Mouse (Mus musculus) forebrain, embryonic 12.5 days (tissue): ENCODE results near the gene Srd5a3. TPM values are rescaled to one million over a fixed set of nuclear protein-coding genes. Genes with fewer than 3 reads are reported as not detected.

Source experiments
- ATAC-seq: fragments of 200-750 bp; cut with Nextera tagmentation; 2 replicates; pipeline ENCODE4 v1.8.0; 2017; ENCODE audit warnings: moderate TSS enrichment; ENCODE audit not compliant: low FRiP score
- H3K27ac ChIP-seq: fragments of 300-500 bp; sonication (generic); 2 replicates; pipeline ENCODE4 v1.5.1; 2016; ENCODE audit warnings: mild to moderate bottlenecking
- H3K27me3 ChIP-seq: fragments of 300-500 bp; sonication (generic); 2 replicates; pipeline ENCODE4 v1.6.1; 2016; ENCODE audit warnings: mild to moderate bottlenecking
- H3K36me3 ChIP-seq: fragments of 300-500 bp; sonication (generic); replicated peaks from 2 replicates; pipeline ENCODE4 v1.6.1; 2016; ENCODE audit warnings: mild to moderate bottlenecking
- H3K4me1 ChIP-seq: fragments of 300-500 bp; sonication (generic); 2 replicates; pipeline ENCODE4 v1.6.1; 2016
- H3K4me2 ChIP-seq: fragments of 300-500 bp; sonication (generic); 2 replicates; pipeline ENCODE4 v1.6.1; 2016; ENCODE audit warnings: mild to moderate bottlenecking, moderate library complexity
- H3K4me3 ChIP-seq: fragments of 300-500 bp; sonication (generic); replicated peaks from 2 replicates; pipeline ENCODE4 v1.5.1; 2016; ENCODE audit warnings: mild to moderate bottlenecking
- H3K9ac ChIP-seq: fragments of 300-500 bp; sonication (generic); 2 replicates; pipeline ENCODE4 v1.6.1; 2016; ENCODE audit warnings: mild to moderate bottlenecking
- H3K9me3 ChIP-seq: fragments of 300-500 bp; sonication (generic); 2 replicates; pipeline ENCODE4 v1.6.1; 2016
- WGBS: fragments of 180-500 bp; shearing (Covaris S2); methylation state at CpG from one replicate; pipeline ENCODE4 v1.1.7; 2016; 5-methylcytosine and 5-hydroxymethylcytosine counted together
- polyA plus RNA-seq: library from polyadenylated mRNA; unstranded; fragments of >200 nt; fragmentation: Nextera tagmentation; extraction: Ambion mirVana; gene quantifications from 2 replicates; pipeline ENCODE4 v1.2.1, GENCODE M21; 2016

Srd5a3 gene
- polyA plus RNA-seq, 1 experiment from 2014 or later = 15.7 TPM

DNA sequence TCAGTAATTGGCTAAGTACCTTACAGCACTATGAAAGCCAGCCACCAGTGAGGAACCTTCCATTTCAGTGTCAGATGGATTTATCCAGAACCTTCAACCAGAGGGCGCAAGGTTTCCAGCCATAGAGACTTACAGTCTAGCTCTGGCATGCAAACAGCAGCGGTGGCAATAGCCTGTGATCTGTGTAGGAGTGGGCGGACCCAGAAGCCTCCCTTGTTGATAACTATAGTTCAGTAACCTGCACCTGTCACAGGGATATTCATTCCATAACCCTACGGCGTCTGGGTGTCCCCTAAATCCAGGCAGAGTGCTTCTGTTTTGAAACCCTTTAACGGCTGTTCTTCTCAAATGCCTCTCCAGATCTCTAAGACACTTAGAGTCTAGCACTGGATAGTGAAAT lies 19.5 kb downstream of the Srd5a3 start:
- H3K4me3 ChIP-seq = no peak overlapping the region
- H3K36me3 ChIP-seq = no peaks in the 10 kb centered on the region
- no peak overlapping the region for H3K27ac ChIP-seq
- 88% methylated on average over 6 of the region's 6 CpGs for WGBS
- no peak for ATAC-seq
- H3K4me2 ChIP-seq = no peak overlapping the region
- H3K9ac ChIP-seq = no peak overlapping the region
- no peaks in the 10 kb centered on the region; the same call in 1 of the 2 replicates for H3K27me3 ChIP-seq
- no peaks in the 10 kb centered on the region for H3K9me3 ChIP-seq
- H3K4me1 ChIP-seq = no peaks in the 10 kb centered on the region

- H3K27ac ChIP-seq = no peak overlapping the region
- H3K9me3 ChIP-seq = no peaks in the 10 kb centered on the region
- no peaks in the 10 kb centered on the region for H3K36me3 ChIP-seq
- no peaks in the 10 kb centered on the region for H3K4me1 ChIP-seq
- 76% methylated on average over 3 of the region's 3 CpGs for WGBS
- no peak for ATAC-seq
- H3K27me3 ChIP-seq = no peaks in the 10 kb centered on the region; the same call in 1 of the 2 replicates
- H3K4me2 ChIP-seq = no peak overlapping the region
- no peak overlapping the region for H3K4me3 ChIP-seq
- no peak overlapping the region for H3K9ac ChIP-seq
Measured at GRCm38 (mm10) chr5:76160086-76160485, 20.0 kb downstream of the Srd5a3 start.

GRCm38 (mm10) chr5:76161491-76161890 lies 21.4 kb downstream of the Srd5a3 start:
- H3K4me2 ChIP-seq = no peak overlapping the region
- no peak for ATAC-seq
- no peaks in the 10 kb centered on the region; the same call in 1 of the 2 replicates for H3K27me3 ChIP-seq
- no peaks in the 10 kb centered on the region for H3K4me1 ChIP-seq
- no peaks in the 10 kb centered on the region for H3K36me3 ChIP-seq
- WGBS = 89% methylated on average over 6 of the region's 6 CpGs
- no peaks in the 10 kb centered on the region for H3K9me3 ChIP-seq
- no peak overlapping the region for H3K9ac ChIP-seq
- H3K27ac ChIP-seq = no peak overlapping the region
- H3K4me3 ChIP-seq = no peak overlapping the region

- no peak overlapping the region for H3K4me3 ChIP-seq
- H3K4me1 ChIP-seq = no peaks in the 10 kb centered on the region
- 89% methylated on average over 5 of the region's 5 CpGs for WGBS
- H3K9ac ChIP-seq = no peak overlapping the region
- H3K9me3 ChIP-seq = no peaks in the 10 kb centered on the region
- no peaks in the 10 kb centered on the region for H3K36me3 ChIP-seq
- H3K27me3 ChIP-seq = no peaks in the 10 kb centered on the region; the same call in 1 of the 2 replicates
- ATAC-seq = no peak
- no peak overlapping the region for H3K4me2 ChIP-seq
- H3K27ac ChIP-seq = no peak overlapping the region
Measured at GRCm38 (mm10) chr5:76162926-76163325, 22.9 kb downstream of the Srd5a3 start.

DNA sequence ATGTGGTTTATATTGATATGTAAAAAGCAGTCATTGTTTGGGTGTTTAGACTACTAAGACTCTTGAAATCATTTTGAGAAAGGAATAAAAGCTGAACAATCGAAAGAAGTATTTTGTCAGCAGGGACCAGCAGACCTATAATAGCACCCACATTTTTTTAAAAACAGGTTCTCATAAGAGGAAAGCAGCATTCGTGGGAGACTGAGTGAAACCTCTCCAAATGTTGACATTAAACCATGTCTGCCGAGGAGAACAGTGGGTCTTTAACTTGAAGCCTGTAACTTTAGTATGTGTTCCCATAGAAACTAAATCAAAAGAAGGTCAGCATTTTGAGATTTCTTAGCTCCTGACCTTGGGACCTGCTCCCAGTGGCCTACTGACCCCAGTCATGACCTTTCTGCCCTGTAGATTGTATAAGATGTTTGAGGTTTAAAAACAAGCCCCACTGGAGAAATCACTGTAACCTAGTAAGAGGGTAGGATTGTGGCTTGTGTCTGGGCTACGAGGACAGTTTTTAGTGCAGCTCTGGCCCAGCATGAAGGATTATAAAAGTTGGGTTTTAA lies 23.8 kb downstream of the Srd5a3 start:
- ATAC-seq = no peak
- H3K9ac ChIP-seq = no peak overlapping the region
- H3K4me3 ChIP-seq = no peak overlapping the region
- H3K27ac ChIP-seq = no peak overlapping the region
- WGBS = 59% methylated on average over 4 of the region's 4 CpGs
- no peaks in the 10 kb centered on the region; the same call in 1 of the 2 replicates for H3K27me3 ChIP-seq
- H3K36me3 ChIP-seq = no peaks in the 10 kb centered on the region
- H3K4me1 ChIP-seq = no peaks in the 10 kb centered on the region
- no peaks in the 10 kb centered on the region for H3K9me3 ChIP-seq
- no peak overlapping the region for H3K4me2 ChIP-seq

DNA sequence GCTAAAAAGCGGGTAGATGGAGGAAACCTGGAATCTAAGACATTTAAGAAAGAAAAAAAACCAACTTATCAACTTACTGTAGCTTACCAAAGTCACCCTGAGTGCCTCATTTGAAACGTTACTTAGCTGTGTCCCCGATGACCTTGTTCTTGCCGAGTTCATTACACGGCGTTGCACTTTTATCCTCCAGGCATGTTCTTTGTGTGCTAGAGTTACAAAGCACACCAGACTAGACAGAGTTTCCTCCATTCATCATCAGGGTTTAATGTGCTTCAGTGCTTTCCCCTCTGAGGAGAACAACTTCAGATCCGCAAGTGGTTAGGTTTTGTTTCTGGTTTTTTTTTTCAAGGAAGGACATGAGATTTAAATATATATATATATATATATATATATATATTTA lies 24.8 kb downstream of the Srd5a3 start:
- no peaks in the 10 kb centered on the region for H3K36me3 ChIP-seq
- 71% methylated on average over 7 of the region's 7 CpGs for WGBS
- no peaks in the 10 kb centered on the region for H3K4me1 ChIP-seq
- H3K4me2 ChIP-seq = no peak overlapping the region
- H3K9me3 ChIP-seq = no peaks in the 10 kb centered on the region
- H3K27ac ChIP-seq = no peak overlapping the region
- no peak overlapping the region for H3K4me3 ChIP-seq
- no peaks in the 10 kb centered on the region; the same call in 1 of the 2 replicates for H3K27me3 ChIP-seq
- ATAC-seq = no peak
- H3K9ac ChIP-seq = no peak overlapping the region

GRCm38 (mm10) chr5:76170522-76170921 lies 30.5 kb downstream of the Srd5a3 start:
- Histone ChIP-seq H3K9me3 (no peaks in the 10 kb centered on the region), H3K27ac (no peak overlapping the region), H3K27me3 (no peaks in the 10 kb centered on the region), H3K36me3 (no peaks in the 10 kb centered on the region), H3K4me1 (no peaks in the 10 kb centered on the region), H3K9ac (no peak overlapping the region), H3K4me2 (no peak overlapping the region), H3K4me3 (no peak overlapping the region)
- WGBS = 83% methylated on average over 4 of the region's 4 CpGs
- ATAC-seq = no peak

DNA sequence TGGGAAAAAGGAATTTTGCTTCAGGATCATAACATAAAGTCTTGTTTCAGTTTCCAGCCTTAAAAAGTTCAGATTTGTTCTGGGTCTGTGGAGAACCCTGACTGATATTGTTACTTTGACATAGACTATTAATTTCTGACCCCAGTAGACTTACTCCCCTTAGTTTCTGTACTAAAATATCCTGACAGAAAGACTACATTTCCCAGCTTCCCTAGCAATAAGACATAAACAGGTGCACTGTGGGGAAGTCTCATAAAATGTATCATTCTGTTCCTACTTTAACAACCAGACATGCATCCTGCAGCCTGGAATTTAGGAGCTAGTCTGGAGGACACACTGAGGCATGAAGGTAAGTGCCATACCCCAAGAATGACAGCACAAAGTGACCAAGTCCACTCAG lies 31.0 kb downstream of the Srd5a3 start:
- Histone ChIP-seq H3K4me3 (no peak overlapping the region), H3K9me3 (no peaks in the 10 kb centered on the region), H3K36me3 (no peaks in the 10 kb centered on the region), H3K27me3 (no peaks in the 10 kb centered on the region), H3K4me1 (no peaks in the 10 kb centered on the region), H3K9ac (no peak overlapping the region), H3K4me2 (no peak overlapping the region), H3K27ac (no peak overlapping the region)
- no peak for ATAC-seq

- H3K4me3 ChIP-seq = no peak overlapping the region
- no peak overlapping the region for H3K9ac ChIP-seq
- H3K27ac ChIP-seq = no peak overlapping the region
- no peaks in the 10 kb centered on the region for H3K4me1 ChIP-seq
- H3K4me2 ChIP-seq = no peak overlapping the region
- WGBS = 91% methylated on average over 4 of the region's 4 CpGs
- no peaks in the 10 kb centered on the region for H3K36me3 ChIP-seq
- H3K9me3 ChIP-seq = no peaks in the 10 kb centered on the region
- ATAC-seq = no peak
- no peaks in the 10 kb centered on the region for H3K27me3 ChIP-seq
Measured at GRCm38 (mm10) chr5:76175051-76175450, 35.0 kb downstream of the Srd5a3 start.

GRCm38 (mm10) chr5:76176411-76176810 lies 36.3 kb downstream of the Srd5a3 start:
- no peak for ATAC-seq
- WGBS = 69% methylated on average over 3 of the region's 3 CpGs
- H3K4me1 ChIP-seq = no peaks in the 10 kb centered on the region
- H3K27ac ChIP-seq = no peak overlapping the region
- H3K4me3 ChIP-seq = no peak overlapping the region
- H3K36me3 ChIP-seq = no peaks in the 10 kb centered on the region
- no peak overlapping the region for H3K9ac ChIP-seq
- no peaks in the 10 kb centered on the region for H3K27me3 ChIP-seq
- no peaks in the 10 kb centered on the region for H3K9me3 ChIP-seq
- H3K4me2 ChIP-seq = no peak overlapping the region

DNA sequence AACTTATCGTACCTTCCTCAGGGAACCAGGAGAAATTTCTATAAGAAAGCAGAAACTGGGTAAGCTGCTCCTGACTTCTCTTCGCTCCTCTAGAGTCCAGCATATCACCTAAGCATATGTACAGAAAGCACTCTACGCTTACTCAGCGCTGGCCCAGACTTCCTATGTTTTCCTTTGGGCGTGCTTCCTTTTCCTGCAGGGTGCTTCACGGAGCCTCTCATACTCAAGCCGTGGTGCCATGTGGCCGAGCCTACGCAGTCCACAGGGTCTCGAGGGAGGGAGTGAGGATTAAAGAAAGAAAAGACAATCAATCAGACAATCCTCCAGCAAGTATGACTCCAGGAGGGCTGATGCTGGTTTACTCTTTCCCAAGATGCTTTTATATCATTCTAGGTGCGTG lies 36.8 kb downstream of the Srd5a3 start:
- H3K9ac ChIP-seq = no peak overlapping the region
- H3K4me1 ChIP-seq = no peaks in the 10 kb centered on the region
- H3K4me2 ChIP-seq = no peak overlapping the region
- H3K27me3 ChIP-seq = no peaks in the 10 kb centered on the region
- H3K9me3 ChIP-seq = no peaks in the 10 kb centered on the region
- WGBS = 83% methylated on average over 11 of the region's 11 CpGs
- ATAC-seq = no peak
- H3K36me3 ChIP-seq = no peaks in the 10 kb centered on the region
- no peak overlapping the region for H3K27ac ChIP-seq
- H3K4me3 ChIP-seq = no peak overlapping the region

GRCm38 (mm10) chr5:76177664-76178063 lies 37.6 kb downstream of the Srd5a3 start:
- Histone ChIP-seq H3K27ac (no peak overlapping the region), H3K9me3 (no peaks in the 10 kb centered on the region), H3K4me3 (no peak overlapping the region), H3K36me3 (no peaks in the 10 kb centered on the region), H3K9ac (no peak overlapping the region), H3K4me1 (no peaks in the 10 kb centered on the region), H3K4me2 (no peak overlapping the region), H3K27me3 (0 out of 2 replicates have a peak, but pooled peaks cover 4% of the 10 kb centered on the region)
- no peak for ATAC-seq
- 84% methylated on average over 7 of the region's 7 CpGs for WGBS

- Histone ChIP-seq H3K36me3 (no peaks in the 10 kb centered on the region), H3K9ac (no peak overlapping the region), H3K27me3 (0 out of 2 replicates have a peak, but pooled peaks cover 10% of the 10 kb centered on the region), H3K4me1 (peaks cover 4% of the 10 kb centered on the region), H3K4me2 (no peak overlapping the region), H3K4me3 (no peak overlapping the region), H3K9me3 (no peaks in the 10 kb centered on the region), H3K27ac (no peak overlapping the region)
- no peak for ATAC-seq
- WGBS = 97% methylated on average over 5 of the region's 5 CpGs
Measured at GRCm38 (mm10) chr5:76179171-76179570, 39.1 kb downstream of the Srd5a3 start.
